Mouse (Mus musculus) T-cell, adult 2 months (primary cell): ENCODE results near the gene Glycam1.

ENCODE experiments used
- DNase-seq: peaks from one replicate; pipeline ENCODE4 v3.0.0; 2022; ENCODE audit warnings: low spot score

Gene Glycam1

DNA sequence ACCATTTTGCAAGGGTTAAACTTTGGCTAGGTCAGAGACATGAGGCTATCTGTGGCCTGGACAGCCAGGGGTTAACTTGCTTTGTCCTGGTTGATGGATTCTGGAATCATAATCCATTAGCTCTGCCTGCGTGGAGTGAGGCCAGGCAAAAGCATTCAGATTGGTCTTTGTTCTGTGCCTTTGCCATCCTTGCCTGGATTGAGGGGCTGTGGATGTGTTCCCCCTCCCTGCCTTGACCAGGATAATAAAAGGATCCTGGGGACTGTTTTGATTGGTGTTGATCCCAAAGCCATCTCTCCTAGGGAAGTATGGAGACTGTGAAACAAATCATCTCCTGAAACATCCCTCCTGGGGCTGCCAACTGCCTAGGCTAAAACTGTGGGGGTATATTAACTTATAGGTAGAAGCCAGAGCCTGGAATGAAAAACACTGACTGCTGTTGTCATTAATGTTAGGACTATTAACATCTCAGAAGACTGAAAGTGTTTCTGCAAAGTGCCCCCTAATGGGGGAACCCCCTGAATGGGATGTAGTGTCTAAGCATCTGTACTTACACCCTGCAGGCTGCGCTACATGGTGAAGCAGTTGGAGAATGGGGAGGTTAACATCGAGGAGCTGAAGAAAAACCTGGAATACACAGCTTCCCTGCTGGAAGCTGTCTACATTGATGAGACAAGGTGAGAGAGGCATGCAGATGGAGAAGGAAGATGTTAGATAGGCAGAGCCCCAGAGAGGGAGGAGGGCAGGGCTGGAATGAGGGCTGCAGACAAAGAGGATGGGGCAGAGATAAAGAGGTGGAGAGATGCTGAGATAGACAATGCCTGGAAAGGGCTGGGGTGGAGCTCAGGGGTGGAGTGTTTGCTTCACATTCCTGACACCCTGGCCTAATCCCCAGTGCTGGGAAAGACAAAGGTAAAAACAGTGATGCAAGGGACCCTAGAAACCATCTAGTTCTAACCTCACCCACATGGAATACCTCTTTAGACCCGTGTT lies 45.2 kb downstream of the Glycam1 start:
- DNase-seq = no peak

DNA sequence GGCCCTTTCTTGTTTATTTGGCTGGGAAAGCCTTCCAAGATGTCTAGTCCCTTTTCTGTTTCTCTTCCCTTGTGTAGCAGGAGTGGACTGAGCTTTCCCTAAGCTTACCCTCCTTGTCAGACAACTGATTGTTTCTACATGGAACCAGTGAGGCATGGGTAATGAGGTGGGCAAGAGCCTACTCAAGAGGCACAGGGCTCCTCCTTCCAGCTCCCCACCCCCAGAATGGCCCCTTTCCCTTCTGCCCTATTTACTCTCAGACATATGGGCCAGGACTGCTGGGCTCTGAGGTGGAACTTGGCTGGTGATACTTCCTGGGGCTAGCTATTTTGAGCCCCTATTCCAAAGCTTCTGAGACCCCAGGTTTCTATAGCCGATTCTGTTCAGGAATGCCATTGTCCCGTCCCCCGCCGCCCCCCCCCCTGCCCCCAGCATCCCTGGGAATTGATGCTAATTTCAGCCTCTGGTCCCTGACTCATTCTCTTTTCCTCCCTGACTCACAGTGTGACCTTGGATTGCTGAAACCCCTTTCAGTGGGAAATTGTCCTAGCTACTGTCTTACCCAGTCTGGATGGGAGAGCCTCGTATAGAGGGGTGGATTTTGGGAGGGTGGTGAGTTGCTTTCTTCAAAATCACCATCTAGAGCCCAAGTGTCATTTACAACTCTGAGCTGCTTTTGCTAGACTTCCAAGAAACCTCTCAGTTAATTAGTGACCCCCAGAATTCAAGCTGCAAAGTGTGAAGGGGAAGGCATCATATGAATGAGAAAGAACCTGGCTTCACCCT lies 46.1 kb downstream of the Glycam1 start:
- DNase-seq = no peak

DNA sequence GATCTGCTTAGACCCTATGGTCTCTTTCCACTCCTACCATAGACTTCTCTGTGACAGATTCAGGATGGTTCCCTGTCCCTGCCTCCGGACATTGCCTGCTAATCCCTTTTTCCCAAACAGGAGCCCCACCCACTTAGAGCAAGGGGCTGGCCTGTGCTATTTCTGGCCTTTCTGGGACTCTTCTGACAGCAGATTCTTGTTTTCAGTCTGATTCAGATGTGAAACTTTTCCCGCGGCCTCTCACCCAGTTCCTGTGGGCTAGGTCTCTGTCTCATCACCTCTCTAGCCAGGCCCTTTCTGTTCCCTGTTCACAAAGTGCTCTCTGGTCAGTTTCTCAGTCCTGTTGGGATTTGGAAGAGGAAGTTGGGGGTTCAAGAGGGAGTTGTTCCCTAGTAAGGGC lies 50.0 kb downstream of the Glycam1 start:
- DNase-seq = no peak

DNA sequence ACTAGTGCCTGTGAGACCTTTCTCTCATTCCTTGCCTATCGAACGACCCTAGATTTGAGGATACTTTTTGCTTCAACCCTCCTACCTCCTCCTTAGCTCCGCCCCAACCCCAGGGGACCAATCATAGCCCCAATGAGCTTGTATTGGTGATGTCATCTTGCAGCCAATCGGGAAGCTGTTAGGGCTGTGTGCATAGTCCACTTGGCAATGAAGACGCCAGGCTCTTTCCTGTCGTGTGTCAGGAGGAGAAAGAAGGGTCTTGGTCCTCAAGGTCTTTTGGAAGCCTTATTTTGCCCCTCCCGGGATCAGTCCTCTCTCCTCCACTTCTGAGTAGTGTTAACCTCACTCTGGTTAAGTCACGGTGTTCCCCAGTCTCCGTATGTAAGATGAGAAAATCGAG lies 50.8 kb downstream of the Glycam1 start:
- peak; percentile 43 for DNase-seq

DNA sequence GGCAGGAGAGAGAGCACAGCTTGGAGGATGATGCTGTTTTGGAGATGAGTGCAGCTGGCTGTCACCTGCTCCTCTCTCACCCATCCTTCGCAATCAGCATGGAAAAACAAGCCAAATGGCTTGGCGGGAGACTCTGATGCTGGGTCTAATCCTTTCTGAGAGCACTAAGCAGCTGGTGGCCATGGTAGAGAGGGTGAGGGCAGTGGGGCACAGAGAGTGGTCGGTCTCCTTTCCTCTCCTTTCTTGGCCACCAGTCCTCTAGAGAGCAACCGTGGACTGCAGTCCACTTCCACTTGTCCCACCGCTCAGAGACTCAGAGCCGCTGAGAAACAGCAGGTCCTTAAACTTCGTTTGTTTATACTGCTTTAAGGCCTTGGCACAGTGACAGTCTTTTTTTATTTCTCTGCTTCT lies 51.3 kb downstream of the Glycam1 start:
- no peak for DNase-seq
